Mouse (Mus musculus): Measurements from ENCODE around the gene BC052040.

Gene BC052040

GRCm38 (mm10) chr2:115581241-115581988, at the start of gene BC052040:
Gene BC052040, plus strand, starts transcription at chr2:115581716.
- H3K4me3 ChIP-seq (replicated peaks; ENCODE audit: low read length): peak within 1 kb of the TSS; percentile 87
- no peaks in the 10 kb centered on the region for H3K27me3 ChIP-seq (ENCODE audit: insufficient read depth, low read length)
- no peaks in the 10 kb centered on the region for H3K9me3 ChIP-seq (ENCODE audit: low read length)
- TF ChIP-seq POU5F1 (IDR thresholded peaks at IDR 0.05; ENCODE audit: borderline replicate concordance, low read length) (no peak), NANOG (IDR thresholded peaks at IDR 0.05; ENCODE audit: borderline replicate concordance, low read length) (peak; percentile 45), CTCF (conservative IDR thresholded peaks at IDR 0.05; ENCODE audit: low read length) (no peak)
- no peaks in the 10 kb centered on the region for H3K36me3 ChIP-seq (ENCODE audit: insufficient read depth, low read length)
- peaks cover 72% of the 10 kb centered on the region for H3K4me1 ChIP-seq (replicated peaks; ENCODE audit: low read depth, low read length)

- TF ChIP-seq CTCF (conservative IDR thresholded peaks at IDR 0.05; ENCODE audit: low read length) (no peak), POU5F1 (IDR thresholded peaks at IDR 0.05; ENCODE audit: borderline replicate concordance, low read length) (no peak), NANOG (IDR thresholded peaks at IDR 0.05; ENCODE audit: borderline replicate concordance, low read length) (no peak)
- Histone ChIP-seq H3K4me3 (replicated peaks; ENCODE audit: low read length) (no peak overlapping the region), H3K9me3 (ENCODE audit: low read length) (no peaks in the 10 kb centered on the region), H3K27me3 (ENCODE audit: insufficient read depth, low read length) (no peaks in the 10 kb centered on the region), H3K36me3 (ENCODE audit: insufficient read depth, low read length) (no peaks in the 10 kb centered on the region), H3K4me1 (replicated peaks; ENCODE audit: low read depth, low read length) (no peaks in the 10 kb centered on the region)
Measured at GRCm38 (mm10) chr2:115538009-115538690, 43.4 kb upstream of the BC052040 start.

GRCm38 (mm10) chr2:115538691-115539283, 42.7 kb upstream of the BC052040 start:
- no peaks in the 10 kb centered on the region for H3K9me3 ChIP-seq (ENCODE audit: low read length)
- no peaks in the 10 kb centered on the region for H3K36me3 ChIP-seq (ENCODE audit: insufficient read depth, low read length)
- no peaks in the 10 kb centered on the region for H3K27me3 ChIP-seq (ENCODE audit: insufficient read depth, low read length)
- no peak overlapping the region for H3K4me3 ChIP-seq (replicated peaks; ENCODE audit: low read length)
- H3K4me1 ChIP-seq (replicated peaks; ENCODE audit: low read depth, low read length): no peaks in the 10 kb centered on the region
- TF ChIP-seq POU5F1 (IDR thresholded peaks at IDR 0.05; ENCODE audit: borderline replicate concordance, low read length): no peak
- no peak for TF ChIP-seq CTCF (conservative IDR thresholded peaks at IDR 0.05; ENCODE audit: low read length)
- TF ChIP-seq NANOG (IDR thresholded peaks at IDR 0.05; ENCODE audit: borderline replicate concordance, low read length): no peak

GRCm38 (mm10) chr2:115539731-115540130, 41.8 kb upstream of the BC052040 start:
- no peak for TF ChIP-seq CTCF (conservative IDR thresholded peaks at IDR 0.05; ENCODE audit: low read length)
- no peak for TF ChIP-seq POU5F1 (IDR thresholded peaks at IDR 0.05; ENCODE audit: borderline replicate concordance, low read length)
- TF ChIP-seq NANOG (IDR thresholded peaks at IDR 0.05; ENCODE audit: borderline replicate concordance, low read length): no peak
- no peaks in the 10 kb centered on the region for H3K4me1 ChIP-seq (replicated peaks; ENCODE audit: low read depth, low read length)
- no peak overlapping the region for H3K4me3 ChIP-seq (replicated peaks; ENCODE audit: low read length)
- no peaks in the 10 kb centered on the region for H3K27me3 ChIP-seq (ENCODE audit: insufficient read depth, low read length)
- H3K36me3 ChIP-seq (ENCODE audit: insufficient read depth, low read length): no peaks in the 10 kb centered on the region
- no peaks in the 10 kb centered on the region for H3K9me3 ChIP-seq (ENCODE audit: low read length)

GRCm38 (mm10) chr2:115542401-115543123, 39.0 kb upstream of the BC052040 start:
- no peak overlapping the region for H3K4me3 ChIP-seq (replicated peaks; ENCODE audit: low read length)
- H3K9me3 ChIP-seq (ENCODE audit: low read length): no peaks in the 10 kb centered on the region
- TF ChIP-seq NANOG (IDR thresholded peaks at IDR 0.05; ENCODE audit: borderline replicate concordance, low read length): no peak
- no peak for TF ChIP-seq CTCF (conservative IDR thresholded peaks at IDR 0.05; ENCODE audit: low read length)
- no peak for TF ChIP-seq POU5F1 (IDR thresholded peaks at IDR 0.05; ENCODE audit: borderline replicate concordance, low read length)
- no peaks in the 10 kb centered on the region for H3K4me1 ChIP-seq (replicated peaks; ENCODE audit: low read depth, low read length)
- H3K27me3 ChIP-seq (ENCODE audit: insufficient read depth, low read length): no peaks in the 10 kb centered on the region
- no peaks in the 10 kb centered on the region for H3K36me3 ChIP-seq (ENCODE audit: insufficient read depth, low read length)

GRCm38 (mm10) chr2:115543212-115543611, 38.3 kb upstream of the BC052040 start:
- H3K4me1 ChIP-seq (replicated peaks; ENCODE audit: low read depth, low read length): no peaks in the 10 kb centered on the region
- H3K27me3 ChIP-seq (ENCODE audit: insufficient read depth, low read length): no peaks in the 10 kb centered on the region
- no peaks in the 10 kb centered on the region for H3K36me3 ChIP-seq (ENCODE audit: insufficient read depth, low read length)
- H3K4me3 ChIP-seq (replicated peaks; ENCODE audit: low read length): no peak overlapping the region
- H3K9me3 ChIP-seq (ENCODE audit: low read length): no peaks in the 10 kb centered on the region
- no peak for TF ChIP-seq POU5F1 (IDR thresholded peaks at IDR 0.05; ENCODE audit: borderline replicate concordance, low read length)
- TF ChIP-seq CTCF (conservative IDR thresholded peaks at IDR 0.05; ENCODE audit: low read length): no peak
- no peak for TF ChIP-seq NANOG (IDR thresholded peaks at IDR 0.05; ENCODE audit: borderline replicate concordance, low read length)

- no peak for TF ChIP-seq NANOG (IDR thresholded peaks at IDR 0.05; ENCODE audit: borderline replicate concordance, low read length)
- Histone ChIP-seq H3K9me3 (ENCODE audit: low read length) (no peaks in the 10 kb centered on the region), H3K4me3 (replicated peaks; ENCODE audit: low read length) (no peak overlapping the region), H3K36me3 (ENCODE audit: insufficient read depth, low read length) (no peaks in the 10 kb centered on the region), H3K4me1 (replicated peaks; ENCODE audit: low read depth, low read length) (no peaks in the 10 kb centered on the region), H3K27me3 (ENCODE audit: insufficient read depth, low read length) (no peaks in the 10 kb centered on the region)
Measured at GRCm38 (mm10) chr2:115551901-115552300, 29.6 kb upstream of the BC052040 start.
